Mouse (Mus musculus) kidney, adult 2 months (tissue): Measurements from ENCODE around the gene Epha1.

Experiments
- CTCF ChIP-seq: fragments of 200-500 bp; conservative IDR thresholded peaks from 2 replicates; pipeline ENCODE4 v1.5.1; 2011; ENCODE audit warnings: low read depth, mild to moderate bottlenecking, control low read depth, low read length, moderate library complexity, mixed read lengths; ENCODE audit not compliant: insufficient read depth, insufficient read length
- POLR2A ChIP-seq: fragments of 200-500 bp; IDR thresholded peaks from one replicate; pipeline ENCODE4 v1.6.1; 2011; ENCODE audit warnings: low read depth, low read length, control low read depth

GRCm38 (mm10) chr6:42330946-42331345 lies 42.1 kb downstream of the Epha1 start:
- TF ChIP-seq CTCF (no peak), POLR2A (no peak)
